Mouse (Mus musculus): ENCODE data around the gene Ranbp9.

Ranbp9 gene

DNA sequence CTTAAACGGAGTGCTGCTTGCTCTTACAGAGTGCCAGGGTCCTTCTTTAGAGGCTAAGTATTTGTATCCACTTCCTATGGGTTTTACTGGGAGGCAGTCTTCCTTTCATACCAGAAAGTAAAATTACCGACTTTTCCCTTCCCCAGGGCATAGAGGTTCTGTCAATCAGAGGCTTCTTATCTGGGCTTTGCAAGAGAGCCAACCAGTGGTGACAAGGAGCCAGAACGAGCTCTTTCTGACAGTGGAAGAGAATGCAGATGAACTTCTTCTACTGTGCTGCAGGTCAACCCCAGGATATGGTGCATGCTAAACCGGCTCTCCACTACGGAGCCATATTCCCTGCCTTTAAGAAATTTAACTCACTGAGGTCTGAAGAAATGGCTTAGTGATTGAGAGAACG is 120.5 kb downstream of the Ranbp9 start:
- no peak for DNase-seq

DNA sequence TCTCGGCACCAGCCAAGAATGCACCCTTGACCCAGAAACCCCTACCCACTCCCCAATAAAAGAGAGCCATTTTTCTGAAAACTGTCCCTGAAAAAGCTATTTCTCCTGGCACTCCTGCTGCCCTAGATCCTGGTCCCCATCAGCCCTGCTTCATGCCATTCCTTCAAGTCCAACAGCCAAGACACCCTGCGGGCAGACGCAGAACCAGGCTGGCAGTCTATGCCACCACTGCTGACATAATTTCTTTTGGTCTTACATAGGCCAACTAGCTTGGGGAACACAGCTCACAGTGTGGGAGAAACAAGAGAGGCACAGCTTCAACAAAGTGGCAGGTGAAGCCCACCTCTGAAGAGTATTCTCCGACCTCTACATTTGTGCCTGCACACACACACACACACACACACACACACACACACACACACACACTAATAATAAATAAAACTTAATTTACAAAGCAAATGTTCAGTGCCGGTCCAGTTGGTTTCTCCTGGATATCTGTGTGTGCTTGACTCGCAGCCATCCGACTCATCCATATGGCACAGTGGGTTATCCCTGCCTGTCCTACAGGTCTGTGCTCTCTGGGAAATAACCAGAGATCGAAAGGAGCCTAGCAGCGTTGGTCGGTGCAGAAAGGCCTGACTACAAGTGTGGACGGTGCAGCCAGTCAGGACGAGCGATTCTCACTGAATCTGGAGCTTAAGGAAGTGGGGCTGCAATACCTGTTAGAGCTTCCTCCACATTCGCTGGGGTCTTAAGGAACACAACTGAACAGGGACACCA is 124.5 kb downstream of the Ranbp9 start:
- no peak for DNase-seq

DNA sequence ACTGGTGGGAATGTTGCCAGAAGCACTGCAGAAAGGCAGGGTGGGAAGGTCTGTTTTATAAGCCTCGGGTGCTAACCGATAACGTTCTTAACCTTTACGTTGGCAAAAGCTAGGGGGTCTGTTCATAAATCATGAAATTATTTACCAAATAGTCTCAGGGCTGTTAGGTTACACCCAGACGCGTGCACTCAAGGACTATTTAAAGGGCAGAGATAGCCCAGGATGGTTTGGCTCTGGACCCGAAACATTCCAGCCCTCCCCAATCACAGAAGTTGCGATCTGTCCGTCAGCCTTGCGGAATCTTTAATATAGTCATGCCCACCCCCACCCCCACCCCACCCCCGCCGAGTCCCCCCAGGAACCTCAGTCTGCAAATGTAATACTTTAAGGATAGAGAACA is 126.7 kb downstream of the Ranbp9 start:
- DNase-seq, result no peak

DNA sequence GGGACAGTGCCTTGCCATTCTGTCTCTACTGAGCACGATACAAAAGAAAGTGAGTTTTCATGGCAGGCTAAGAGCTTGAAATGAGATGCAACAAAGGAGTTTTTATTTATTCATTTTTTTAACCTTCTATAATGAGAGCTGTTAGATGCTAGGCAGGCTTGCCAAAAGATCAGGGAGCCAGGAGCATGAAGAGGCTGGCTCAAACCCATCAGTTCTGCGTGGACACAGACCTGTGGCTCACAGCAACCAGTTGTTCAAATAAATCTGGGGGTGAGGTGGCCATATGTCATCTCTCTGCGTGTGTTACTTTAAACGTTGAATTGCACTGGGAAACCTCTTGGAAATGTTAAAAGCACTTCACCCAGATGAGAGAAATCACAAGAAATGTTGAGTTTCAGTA is 127.7 kb downstream of the Ranbp9 start:
- DNase-seq, result no peak
